Mouse (Mus musculus): ENCODE data around the gene Get4. TPM values are rescaled to one million over a fixed set of nuclear protein-coding genes. Genes with fewer than 3 reads are reported as not detected.
A peak's percentile ranks its signal among the peaks of the same experiment; 100 is the strongest.

The Get4 gene
- polyA plus RNA-seq, 1 experiment from 2014 or later, result 112 TPM

GRCm38 (mm10) chr5:139282191-139282590, 30.1 kb downstream of the Get4 start:
- Histone ChIP-seq H3K27me3 (ENCODE audit: control insufficient read depth, insufficient read depth, low read length) (no peaks in the 10 kb centered on the region), H3K4me2 (replicated peaks; ENCODE audit: low read depth, low read length) (no peak overlapping the region), H3K4me3 (ENCODE audit: low read depth, low read length) (no peak overlapping the region), H3K27ac (ENCODE audit: low read depth, low read length) (no peak overlapping the region), H3K4me1 (replicated peaks; ENCODE audit: control insufficient read depth, insufficient read depth, low read length) (0 out of 2 replicates have a peak, but pooled peaks cover 2% of the 10 kb centered on the region), H3K36me3 (ENCODE audit: control insufficient read depth, insufficient read depth, low read length) (no peaks in the 10 kb centered on the region), H3K9ac (ENCODE audit: low read depth, low read length) (no peak overlapping the region), H3K9me3 (ENCODE audit: control insufficient read depth, low read length) (no peaks in the 10 kb centered on the region)
- 3% methylated on average over 15 of the region's 15 CpGs for WGBS
- DNase-seq (ENCODE audit: low spot score) (peak; percentile 91), ATAC-seq (ENCODE audit: low FRiP score) (peak; percentile 67; the same call in 1 of the 2 replicates)

- DNase-seq (ENCODE audit: low spot score) (no peak), ATAC-seq (ENCODE audit: low FRiP score) (no peak)
- Histone ChIP-seq H3K4me3 (ENCODE audit: low read depth, low read length) (no peak overlapping the region), H3K27me3 (ENCODE audit: control insufficient read depth, insufficient read depth, low read length) (no peaks in the 10 kb centered on the region), H3K9me3 (ENCODE audit: control insufficient read depth, low read length) (no peaks in the 10 kb centered on the region), H3K4me2 (replicated peaks; ENCODE audit: low read depth, low read length) (no peak overlapping the region), H3K9ac (ENCODE audit: low read depth, low read length) (no peak overlapping the region), H3K4me1 (replicated peaks; ENCODE audit: control insufficient read depth, insufficient read depth, low read length) (0 out of 2 replicates have a peak, but pooled peaks cover 2% of the 10 kb centered on the region), H3K36me3 (ENCODE audit: control insufficient read depth, insufficient read depth, low read length) (no peaks in the 10 kb centered on the region), H3K27ac (ENCODE audit: low read depth, low read length) (no peak overlapping the region)
- WGBS, result 93% methylated on average over 14 of the region's 14 CpGs
Observed at GRCm38 (mm10) chr5:139283460-139284180, 31.5 kb downstream of the Get4 start.

DNA sequence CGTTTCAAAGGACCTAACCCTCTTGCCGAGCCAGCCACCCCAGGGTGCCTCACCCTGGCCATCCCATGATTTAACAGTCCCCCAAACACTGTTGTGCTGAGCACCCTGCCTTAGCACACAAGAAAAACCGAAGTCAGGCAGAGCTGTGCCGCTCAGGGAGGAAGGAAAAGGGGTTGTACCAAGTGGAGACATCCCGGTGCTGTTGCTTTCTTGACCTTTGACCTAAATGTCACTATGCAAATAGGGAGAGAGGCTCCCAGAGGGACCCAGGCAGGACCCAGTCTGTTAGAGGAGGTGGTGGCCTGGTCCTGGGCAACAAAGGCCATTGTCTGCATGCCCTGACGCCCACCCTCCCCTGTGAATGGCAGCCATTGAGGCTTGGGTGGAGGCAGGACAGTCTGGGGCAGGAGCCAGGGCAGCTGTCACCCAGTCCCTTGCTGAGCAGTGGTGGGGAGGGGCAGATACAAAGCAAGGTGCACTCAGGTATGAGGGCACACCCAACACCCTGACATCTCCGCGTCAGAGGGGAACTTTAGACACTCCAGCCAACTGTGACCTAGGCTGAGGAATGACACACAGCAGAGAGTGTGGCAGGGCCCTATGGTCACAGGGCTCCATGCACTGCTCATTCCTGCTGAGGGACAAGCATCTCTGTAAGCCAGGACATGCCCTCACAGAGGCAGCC, 33.4 kb downstream of the Get4 start:
- Histone ChIP-seq H3K36me3 (ENCODE audit: control insufficient read depth, insufficient read depth, low read length) (no peaks in the 10 kb centered on the region), H3K4me2 (replicated peaks; ENCODE audit: low read depth, low read length) (no peak overlapping the region), H3K4me3 (ENCODE audit: low read depth, low read length) (no peak overlapping the region), H3K27me3 (ENCODE audit: control insufficient read depth, insufficient read depth, low read length) (no peaks in the 10 kb centered on the region), H3K9me3 (ENCODE audit: control insufficient read depth, low read length) (no peaks in the 10 kb centered on the region), H3K9ac (ENCODE audit: low read depth, low read length) (no peak overlapping the region), H3K27ac (ENCODE audit: low read depth, low read length) (no peak overlapping the region), H3K4me1 (replicated peaks; ENCODE audit: control insufficient read depth, insufficient read depth, low read length) (0 out of 2 replicates have a peak, but pooled peaks cover 2% of the 10 kb centered on the region)
- ATAC-seq (ENCODE audit: low FRiP score) (no peak), DNase-seq (ENCODE audit: low spot score) (no peak)
- WGBS, result 51% methylated on average over 8 of the region's 8 CpGs

DNA sequence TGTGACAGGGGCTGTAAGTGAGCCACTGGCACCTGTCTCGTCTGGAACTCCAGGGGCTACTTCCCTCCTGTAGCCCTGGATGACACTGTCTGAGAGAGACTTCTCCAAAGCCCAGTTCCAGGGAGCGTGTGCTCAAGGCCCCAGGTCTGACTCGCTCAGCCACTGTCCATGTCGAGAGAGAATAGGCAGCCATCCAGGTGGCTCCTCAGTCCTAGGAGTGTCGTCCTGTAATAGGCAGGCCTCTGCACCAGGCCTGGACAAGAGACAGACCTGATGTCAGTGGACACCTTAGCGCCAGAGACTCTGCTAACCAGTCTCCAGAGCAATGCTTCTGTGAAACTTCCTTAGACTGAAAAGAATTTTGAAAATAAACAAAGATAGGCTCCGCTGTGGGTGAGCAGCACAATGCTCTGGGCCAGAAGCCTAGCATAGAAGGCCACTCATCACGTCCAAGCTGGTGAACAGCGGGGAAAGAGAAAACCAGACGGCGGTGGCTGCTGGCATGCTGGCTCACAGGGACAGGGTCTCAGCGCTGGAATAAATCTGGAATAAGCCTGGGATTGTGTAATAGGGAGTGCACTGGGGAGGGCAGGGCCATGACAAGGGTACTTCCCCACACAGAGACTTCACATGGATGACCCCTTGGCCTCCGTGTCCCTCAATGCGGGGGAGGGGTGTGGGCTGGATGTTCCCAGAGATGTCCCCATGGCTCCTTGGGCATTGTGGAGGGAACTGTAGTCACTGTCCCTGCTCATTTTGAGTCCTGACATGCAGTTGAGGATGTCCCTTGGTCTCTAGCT, 34.2 kb downstream of the Get4 start:
- Histone ChIP-seq H3K9ac (ENCODE audit: low read depth, low read length) (no peak overlapping the region; the same call in 1 of the 2 replicates), H3K4me2 (replicated peaks; ENCODE audit: low read depth, low read length) (no peak overlapping the region), H3K27me3 (ENCODE audit: control insufficient read depth, insufficient read depth, low read length) (no peaks in the 10 kb centered on the region), H3K4me3 (ENCODE audit: low read depth, low read length) (no peak overlapping the region), H3K36me3 (ENCODE audit: control insufficient read depth, insufficient read depth, low read length) (no peaks in the 10 kb centered on the region), H3K9me3 (ENCODE audit: control insufficient read depth, low read length) (no peaks in the 10 kb centered on the region), H3K27ac (ENCODE audit: low read depth, low read length) (no peak overlapping the region), H3K4me1 (replicated peaks; ENCODE audit: control insufficient read depth, insufficient read depth, low read length) (0 out of 2 replicates have a peak, but pooled peaks cover 2% of the 10 kb centered on the region)
- no peak for ATAC-seq (ENCODE audit: low FRiP score)
- no peak for DNase-seq (ENCODE audit: low spot score)
- 75% methylated on average over 14 of the region's 14 CpGs for WGBS

DNA sequence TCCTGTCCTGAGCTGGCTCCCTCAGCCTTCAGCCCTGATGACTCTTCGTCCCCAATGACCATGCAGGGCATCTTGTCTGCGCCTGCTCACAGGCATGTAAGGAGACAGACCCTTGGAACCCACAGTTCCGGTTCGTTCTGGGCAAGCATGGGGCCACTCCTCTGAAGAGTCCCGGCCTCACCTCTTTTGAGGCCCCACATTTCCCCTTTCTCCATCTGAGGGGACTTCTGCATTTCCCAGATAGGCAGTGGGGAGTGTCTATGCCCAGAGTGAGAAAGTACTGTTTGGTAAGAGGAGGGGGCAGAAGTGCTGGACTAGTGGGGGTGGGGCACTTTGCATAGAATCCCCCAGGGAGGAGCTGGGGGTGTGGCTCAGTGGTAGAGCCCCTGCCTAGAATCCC, 35.0 kb downstream of the Get4 start:
- no peaks in the 10 kb centered on the region for H3K9me3 ChIP-seq (ENCODE audit: control insufficient read depth, low read length)
- WGBS, result 92% methylated on average over 5 of the region's 5 CpGs
- ATAC-seq (ENCODE audit: low FRiP score) (no peak), DNase-seq (ENCODE audit: low spot score) (no peak)
- H3K4me2 ChIP-seq (replicated peaks; ENCODE audit: low read depth, low read length), result no peak overlapping the region
- no peak overlapping the region for H3K9ac ChIP-seq (ENCODE audit: low read depth, low read length)
- 0 out of 2 replicates have a peak, but pooled peaks cover 2% of the 10 kb centered on the region for H3K4me1 ChIP-seq (replicated peaks; ENCODE audit: control insufficient read depth, insufficient read depth, low read length)
- H3K36me3 ChIP-seq (ENCODE audit: control insufficient read depth, insufficient read depth, low read length), result no peaks in the 10 kb centered on the region
- no peak overlapping the region for H3K27ac ChIP-seq (ENCODE audit: low read depth, low read length)
- H3K27me3 ChIP-seq (ENCODE audit: control insufficient read depth, insufficient read depth, low read length), result no peaks in the 10 kb centered on the region
- no peak overlapping the region for H3K4me3 ChIP-seq (ENCODE audit: low read depth, low read length)

DNA sequence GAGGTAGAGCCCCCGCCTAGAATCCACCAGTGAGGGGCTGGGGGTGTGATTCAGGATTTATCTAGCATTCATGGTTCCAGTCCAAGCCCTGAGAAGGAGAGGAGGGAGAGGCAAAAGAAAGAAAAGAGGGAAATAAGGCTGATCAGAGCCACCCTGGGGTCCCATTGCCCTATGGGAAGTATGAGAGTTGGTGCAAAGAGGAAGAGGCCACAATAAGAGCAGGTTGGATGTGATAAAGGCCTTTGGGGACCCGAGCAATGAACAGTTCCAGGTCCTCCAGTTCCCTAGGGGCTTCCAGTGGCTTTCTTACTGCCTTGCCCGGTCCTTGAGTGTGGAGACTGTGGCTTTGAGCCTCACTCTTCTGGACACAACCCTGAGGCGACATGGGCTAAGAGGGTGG, 35.7 kb downstream of the Get4 start:
- whole genome bisulfite sequencing, result 91% methylated on average over 4 of the region's 4 CpGs
- H3K9ac ChIP-seq (ENCODE audit: low read depth, low read length), result no peak overlapping the region
- ATAC-seq (ENCODE audit: low FRiP score) (no peak), DNase-seq (ENCODE audit: low spot score) (no peak)
- H3K27me3 ChIP-seq (ENCODE audit: control insufficient read depth, insufficient read depth, low read length), result no peaks in the 10 kb centered on the region
- H3K4me3 ChIP-seq (ENCODE audit: low read depth, low read length), result no peak overlapping the region
- H3K9me3 ChIP-seq (ENCODE audit: control insufficient read depth, low read length), result no peaks in the 10 kb centered on the region
- no peak overlapping the region for H3K27ac ChIP-seq (ENCODE audit: low read depth, low read length)
- no peak overlapping the region for H3K4me2 ChIP-seq (replicated peaks; ENCODE audit: low read depth, low read length)
- H3K4me1 ChIP-seq (replicated peaks; ENCODE audit: control insufficient read depth, insufficient read depth, low read length), result 0 out of 2 replicates have a peak, but pooled peaks cover 2% of the 10 kb centered on the region
- no peaks in the 10 kb centered on the region for H3K36me3 ChIP-seq (ENCODE audit: control insufficient read depth, insufficient read depth, low read length)

- H3K27ac ChIP-seq (ENCODE audit: low read depth, low read length), result no peak overlapping the region
- 0 out of 2 replicates have a peak, but pooled peaks cover 2% of the 10 kb centered on the region for H3K4me1 ChIP-seq (replicated peaks; ENCODE audit: control insufficient read depth, insufficient read depth, low read length)
- H3K9ac ChIP-seq (ENCODE audit: low read depth, low read length), result no peak overlapping the region
- no peak overlapping the region for H3K4me3 ChIP-seq (ENCODE audit: low read depth, low read length)
- DNase-seq (ENCODE audit: low spot score), result no peak
- H3K9me3 ChIP-seq (ENCODE audit: control insufficient read depth, low read length), result no peaks in the 10 kb centered on the region
- H3K4me2 ChIP-seq (replicated peaks; ENCODE audit: low read depth, low read length), result no peak overlapping the region
- no peaks in the 10 kb centered on the region for H3K36me3 ChIP-seq (ENCODE audit: control insufficient read depth, insufficient read depth, low read length)
- ATAC-seq (ENCODE audit: low FRiP score), result no peak
- WGBS, result 78% methylated on average over 4 of the region's 4 CpGs
- no peaks in the 10 kb centered on the region for H3K27me3 ChIP-seq (ENCODE audit: control insufficient read depth, insufficient read depth, low read length)
Observed at GRCm38 (mm10) chr5:139288591-139288990, 36.5 kb downstream of the Get4 start.

DNA sequence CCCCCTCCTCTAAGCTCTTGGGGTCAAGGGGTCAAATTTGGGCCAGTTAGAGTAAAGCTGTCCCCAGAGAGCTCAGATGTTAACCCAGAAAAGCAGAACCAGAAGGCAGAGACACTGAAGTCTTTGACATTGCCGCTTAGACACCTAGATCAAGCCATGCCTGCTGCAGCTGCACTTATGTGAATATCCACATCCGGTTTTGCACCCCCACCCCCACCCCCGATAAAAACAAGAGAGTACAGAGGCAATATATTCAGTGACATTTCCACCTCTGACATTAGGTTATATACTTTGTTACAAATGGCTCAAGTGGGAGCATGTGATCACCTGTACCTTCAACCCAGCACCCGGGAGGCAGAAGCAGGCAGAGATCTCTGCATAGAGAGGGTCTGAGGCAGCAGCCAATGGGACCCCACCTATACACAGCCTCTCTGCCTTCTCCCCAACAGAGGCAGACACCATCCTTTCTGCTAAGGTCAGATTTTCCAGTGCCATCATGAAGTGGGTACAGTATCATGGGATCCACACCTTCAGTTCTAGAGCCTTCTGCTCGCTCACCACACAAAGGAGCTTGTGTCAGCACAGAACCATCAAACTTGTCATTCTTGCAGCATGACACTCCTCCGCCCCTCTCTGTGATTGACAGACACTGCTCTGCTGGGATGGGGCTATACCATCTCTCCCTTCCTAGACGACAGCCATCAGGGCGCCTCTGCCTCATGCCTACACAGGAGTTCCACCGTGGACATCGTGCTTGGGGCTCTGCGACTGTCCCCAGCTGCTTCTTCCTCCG, 38.5 kb downstream of the Get4 start:
- WGBS, result 86% methylated on average over 12 of the region's 12 CpGs
- Histone ChIP-seq H3K9ac (ENCODE audit: low read depth, low read length) (no peak overlapping the region), H3K4me1 (replicated peaks; ENCODE audit: control insufficient read depth, insufficient read depth, low read length) (no peaks in the 10 kb centered on the region), H3K27ac (ENCODE audit: low read depth, low read length) (no peak overlapping the region), H3K4me2 (replicated peaks; ENCODE audit: low read depth, low read length) (no peak overlapping the region), H3K36me3 (ENCODE audit: control insufficient read depth, insufficient read depth, low read length) (no peaks in the 10 kb centered on the region), H3K4me3 (ENCODE audit: low read depth, low read length) (no peak overlapping the region), H3K27me3 (ENCODE audit: control insufficient read depth, insufficient read depth, low read length) (no peaks in the 10 kb centered on the region), H3K9me3 (ENCODE audit: control insufficient read depth, low read length) (no peaks in the 10 kb centered on the region)
- no peak for ATAC-seq (ENCODE audit: low FRiP score)
- DNase-seq (ENCODE audit: low spot score), result no peak

Data from hindbrain, embryonic 11.5 days (tissue).